Comparison of ENCODE assay signal across 14 mouse cellular contexts in genomic region chr3:38327286-38327685, GRCm38 (mm10).
A peak's percentile ranks its signal among the peaks of the same experiment; 100 is the strongest.
DNase-seq lines count a peak whose midpoint lies in the region.
"Had no signal": no experiment of that assay in that cellular context is flagged by ENCODE, and none has a peak within 500 bp of the region (broad histone marks: within the 10 kb centered on the region; RNA-seq: fewer than 3 reads in every experiment).

No protein-coding gene starts in this region.

- DNase-seq in left cerebral cortex, adult 8-10 months (ENCODE audit: low spot score in 2 of 2): peak; percentile 3 to 17
- no peak for DNase-seq in left cerebral cortex, adult 11 months (ENCODE audit: low spot score)
- peak; percentile 17 to 45 for DNase-seq in right cerebral cortex, adult 2 months (ENCODE audit: low spot score in 2 of 2)
- DNase-seq in right cerebral cortex, postnatal 14 days: no peak
- peak; percentile 5 to 22 for DNase-seq in right cerebral cortex, postnatal 36 days (ENCODE audit: low spot score in 2 of 2)
- DNase-seq in kidney, postnatal 14 days: no peak
- DNase-seq: adrenal gland, adult 2 months; adrenal gland, postnatal 25 days; cerebellum, adult 8-10 months; cerebellum, postnatal 14 days; embryo, embryonic 11 days; gastrocnemius, postnatal 36 days; heart, adult 11 months; heart, postnatal 36 days had no signal

Comparison
In these comparisons a context has a peak if more than half of its experiments do, and no peak if none do; other contexts are left out.
1. DNase-seq: peak in left cerebral cortex, adult 8-10 months (2 of 2), right cerebral cortex, adult 2 months (2 of 2) and right cerebral cortex, postnatal 36 days (2 of 2); none in left cerebral cortex, adult 11 months (single experiment), right cerebral cortex, postnatal 14 days (single experiment) and kidney, postnatal 14 days (single experiment).